Mouse (Mus musculus): Measurements from ENCODE around the gene Ube2h.

DNA sequence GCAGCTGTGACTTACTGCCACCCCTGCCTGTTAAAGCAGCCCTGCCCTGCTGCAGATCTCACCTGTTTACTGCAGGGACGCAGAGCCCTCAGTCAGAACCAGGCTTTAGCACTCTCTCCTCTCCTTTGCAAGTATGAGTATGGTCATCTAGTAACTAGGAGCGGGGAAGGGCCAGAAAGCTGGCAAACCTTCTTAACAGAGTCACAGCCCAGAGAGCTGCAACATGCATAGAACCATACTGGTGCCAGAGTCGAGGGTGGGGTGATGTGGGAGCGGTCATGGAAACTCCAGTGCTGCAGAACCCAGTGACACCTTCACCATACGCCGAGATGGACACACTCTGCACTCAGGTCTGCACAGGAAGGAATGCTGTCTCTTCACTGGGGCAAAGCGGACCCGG is 91.9 kb downstream of the Ube2h start:
- TF ChIP-seq CTCF (IDR thresholded peaks at IDR 0.05) (no peak), POLR2A (IDR thresholded peaks at IDR 0.05; ENCODE audit: insufficient read depth, low read depth, low read length) (no peak), EP300 (IDR thresholded peaks at IDR 0.05; ENCODE audit: insufficient read depth, low read depth, low read length) (no peak)

All from heart, adult 2 months (tissue).